1 mouse cellular context compared by ENCODE assay signal in genomic region chr7:29818619-29819254, GRCm38 (mm10).
TF ChIP-seq lines count a peak whose summit lies in the region.

No protein-coding gene starts in this region.

TF ChIP-seq in ES-E14, 5 proteins besides CTCF, POLR2A, EP300 and RAD21 (continued from another document):
- TF ChIP-seq ZC3H11A (IDR thresholded peaks at IDR 0.05; ENCODE audit: borderline replicate concordance, low read depth, low read length) (no peak), CHD2 (IDR thresholded peaks at IDR 0.05; ENCODE audit: low read depth, low read length) (peak; percentile 35; the same call in 1 of the 2 replicates)
